Mouse (Mus musculus) common myeloid progenitor, adult 5-6 weeks (primary cell): ENCODE results near the gene Rab38. TPM values are rescaled to one million over a fixed set of nuclear protein-coding genes. Genes with fewer than 3 reads are reported as not detected.

Experiments used
- ATAC-seq: replicated peaks from 2 replicates; pipeline ENCODE4 v1.8.0; 2016; ENCODE audit warnings: low read depth, mild to moderate bottlenecking, moderate TSS enrichment, inconsistent platforms; ENCODE audit not compliant: poor library complexity, severe bottlenecking
- total RNA-seq: library from RNA; stranded (forward); fragments of 200-1000, 187-1606 nt; gene quantifications from 2 replicates; pipeline ENCODE4 v1.2.3, GENCODE M21; 2017

Gene Rab38
- 63.5 and 69.6 TPM in 2 replicates for total RNA-seq

DNA sequence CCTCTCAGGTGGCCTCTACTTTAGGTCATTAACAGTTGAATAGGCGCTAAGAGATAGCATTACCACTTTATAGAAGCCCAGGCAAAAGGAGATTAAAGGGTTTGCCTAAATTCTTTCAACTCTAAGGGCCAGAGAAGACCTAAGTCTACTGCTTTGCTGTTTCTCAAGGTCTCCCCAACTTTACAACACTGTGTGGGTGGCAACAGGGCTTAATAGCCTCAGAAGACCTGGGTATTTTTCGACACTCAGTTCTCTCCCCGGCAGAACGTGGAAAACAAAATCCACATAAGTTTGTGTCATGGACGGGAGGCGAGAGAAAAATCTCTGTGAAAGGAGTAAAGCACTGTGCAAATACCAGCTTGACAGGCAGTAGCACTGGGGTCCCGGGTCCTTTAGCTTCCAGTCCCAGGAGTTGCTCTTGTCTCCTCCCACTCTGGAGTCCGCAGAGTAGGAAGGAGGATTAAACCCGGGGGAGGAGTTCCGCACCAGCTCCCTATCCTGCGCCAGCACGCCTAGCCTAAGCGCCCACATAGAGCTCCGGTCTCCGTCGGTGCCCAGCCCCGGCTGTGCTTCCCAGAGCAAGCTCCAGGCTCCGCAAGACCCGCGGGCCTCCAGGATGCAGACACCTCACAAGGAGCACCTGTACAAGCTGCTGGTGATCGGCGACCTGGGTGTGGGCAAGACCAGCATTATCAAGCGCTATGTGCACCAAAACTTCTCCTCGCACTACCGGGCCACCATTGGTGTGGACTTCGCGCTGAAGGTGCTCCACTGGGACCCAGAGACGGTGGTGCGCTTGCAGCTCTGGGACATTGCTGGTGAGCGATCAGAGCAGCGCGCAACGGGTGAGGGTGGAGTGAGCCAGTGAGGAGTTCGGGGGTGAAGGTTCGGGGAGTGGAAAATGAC is at the start of gene Rab38:
Rab38 (plus strand) TSS at position 488 of the 906 bp plus-strand sequence.
- ATAC-seq = peak; percentile 89

DNA sequence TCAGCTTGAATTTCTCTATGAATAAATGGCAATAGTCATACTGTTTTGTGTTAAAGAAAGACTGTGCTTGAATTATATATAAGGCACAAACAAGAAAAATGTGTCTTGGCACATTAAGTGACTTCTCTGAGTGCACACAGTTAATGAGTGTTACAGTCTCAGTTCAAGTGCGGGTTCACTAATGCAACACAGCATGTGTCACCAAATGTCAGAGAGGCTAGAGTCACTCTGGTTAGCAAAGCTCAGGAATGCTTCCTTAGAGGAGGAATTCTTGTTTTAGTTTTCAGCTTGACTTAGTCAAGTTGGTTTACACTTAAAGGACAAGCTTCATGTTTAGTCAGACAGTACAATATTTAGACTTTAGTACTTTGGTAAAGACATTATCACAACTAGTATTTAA is 35.5 kb upstream of the Rab38 start:
- no peak for ATAC-seq

DNA sequence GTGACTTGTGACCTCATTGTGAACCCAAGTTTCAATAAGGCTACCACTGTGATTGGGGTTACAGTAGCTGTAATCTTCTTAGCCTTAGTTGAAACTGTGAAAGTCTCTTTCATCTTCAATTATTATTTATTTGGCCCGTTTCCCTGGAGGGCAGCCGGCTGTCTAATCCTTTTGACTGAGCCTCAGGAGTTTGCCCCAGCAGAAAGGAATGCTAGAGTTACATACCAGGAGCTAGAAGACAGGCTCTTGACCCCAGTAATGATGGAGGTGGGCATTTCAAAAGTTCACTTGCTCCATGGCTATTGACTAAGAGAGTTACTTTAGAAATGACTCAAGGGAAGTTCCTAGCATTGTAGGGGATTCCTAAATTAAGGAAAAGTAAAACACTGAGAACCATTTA is 34.3 kb upstream of the Rab38 start:
- ATAC-seq = no peak

DNA sequence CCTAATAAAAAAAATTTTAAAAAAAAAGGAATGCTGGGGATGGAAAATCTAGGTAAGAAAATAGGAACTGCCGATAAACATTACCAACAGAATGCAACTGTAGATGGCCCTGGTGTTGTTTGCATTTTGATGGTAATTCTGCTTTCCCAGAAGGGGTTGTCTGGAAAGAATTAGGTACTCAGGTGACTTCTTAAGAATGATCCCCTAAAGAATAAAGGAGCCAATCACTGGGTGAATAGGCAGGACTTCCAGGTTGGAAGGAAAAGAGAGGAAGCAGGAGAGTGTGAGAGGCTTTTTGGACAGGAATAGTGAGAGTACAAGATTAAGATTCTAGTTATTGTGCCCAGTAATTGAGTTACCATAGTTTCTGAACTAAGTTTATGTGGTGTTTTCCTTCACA is 24.8 kb upstream of the Rab38 start:
- no peak for ATAC-seq

DNA sequence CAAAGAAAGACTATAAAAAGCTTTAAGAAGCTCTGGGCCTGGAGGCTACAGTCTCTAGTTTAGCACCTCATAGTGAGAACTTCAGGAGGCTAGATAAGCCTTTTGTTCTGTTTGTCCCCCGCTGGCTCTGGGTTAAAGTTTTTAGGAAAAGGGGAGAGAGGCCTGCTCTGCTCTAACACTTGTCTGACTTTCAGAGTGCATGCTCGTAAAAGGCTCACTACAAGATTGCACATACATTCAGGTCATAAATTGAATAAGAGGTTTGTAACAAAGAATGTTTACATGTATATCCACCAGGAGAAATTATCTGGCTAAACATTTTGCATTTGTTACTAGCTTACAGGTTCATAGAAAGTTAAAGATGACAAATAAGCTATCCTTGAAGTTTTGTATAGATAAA is 23.6 kb upstream of the Rab38 start:
- ATAC-seq = no peak

DNA sequence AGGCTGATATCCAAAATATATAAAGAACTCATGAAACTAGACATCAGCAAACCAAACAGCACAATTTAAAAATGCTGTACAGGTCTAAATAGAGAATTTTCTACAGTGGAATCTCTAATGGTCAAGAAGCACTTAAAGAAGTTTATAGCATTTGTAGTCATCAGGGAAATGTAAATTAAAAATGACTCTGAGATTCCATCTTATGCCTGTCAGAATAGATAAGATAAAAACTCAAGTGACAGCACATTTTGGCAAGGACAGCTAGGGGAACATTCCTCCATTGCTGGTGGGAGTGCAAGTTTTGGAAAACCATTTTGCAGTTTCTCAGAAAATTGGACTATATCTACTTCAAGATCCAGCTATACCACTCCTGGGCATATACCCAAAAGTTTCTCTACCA is 8.3 kb upstream of the Rab38 start:
- no peak for ATAC-seq

DNA sequence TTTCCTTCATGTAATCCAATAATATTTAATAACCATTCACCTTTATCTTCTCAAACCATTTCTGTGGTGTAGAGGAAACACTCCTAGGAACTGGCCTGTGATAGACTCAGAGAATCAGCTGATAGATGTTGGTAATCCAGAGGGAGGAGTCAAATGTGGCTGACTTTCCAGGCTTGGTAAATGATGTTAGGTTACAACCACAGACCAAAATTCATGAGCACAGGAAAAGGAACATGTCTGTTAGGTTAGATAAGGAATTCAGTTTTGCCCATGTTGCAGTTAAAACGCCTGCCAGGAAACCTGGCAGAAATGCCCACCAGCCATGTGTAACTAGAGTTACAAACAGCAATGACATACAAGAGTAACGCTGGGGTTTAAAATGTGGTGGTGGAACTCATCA is 6.2 kb upstream of the Rab38 start:
- peak; percentile 93 for ATAC-seq

DNA sequence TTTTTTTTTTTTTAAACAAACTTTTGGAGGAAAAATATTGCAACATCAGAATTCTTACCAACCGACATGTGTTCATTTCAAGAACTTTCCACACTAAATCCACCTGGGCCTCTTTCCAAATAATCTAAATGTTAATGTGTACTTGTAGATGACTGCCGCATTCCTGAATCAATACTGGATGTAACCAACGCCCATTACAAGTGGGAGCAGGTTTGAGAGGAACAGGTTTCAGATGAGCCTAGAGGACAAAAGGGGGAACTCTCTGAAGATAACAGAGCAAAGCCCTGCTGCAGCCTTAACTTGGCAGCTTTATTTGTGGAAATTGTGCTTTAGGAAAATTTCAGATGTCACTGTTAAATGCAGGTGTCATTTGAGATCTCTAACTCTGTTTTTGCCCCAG is 4.3 kb upstream of the Rab38 start:
- ATAC-seq = no peak

DNA sequence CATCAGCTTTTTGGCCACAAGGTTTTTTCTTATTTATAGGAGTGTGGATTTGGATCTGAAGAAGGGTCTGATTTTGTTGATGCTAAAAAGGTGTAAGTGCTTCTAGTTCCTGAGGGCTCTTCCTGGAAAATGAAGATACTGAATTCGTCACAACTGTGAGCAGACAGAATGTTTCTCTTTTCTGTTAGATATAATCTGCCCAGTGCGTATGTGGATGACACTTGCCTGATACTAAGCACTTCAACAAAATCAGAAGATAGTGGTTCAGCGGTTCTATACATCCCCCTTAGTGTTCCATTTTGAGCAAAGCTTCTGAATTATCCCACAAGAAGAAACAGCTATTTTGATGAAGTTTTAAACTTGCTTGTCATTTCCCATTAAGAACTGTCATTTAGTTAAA is 2.6 kb upstream of the Rab38 start:
- no peak for ATAC-seq

DNA sequence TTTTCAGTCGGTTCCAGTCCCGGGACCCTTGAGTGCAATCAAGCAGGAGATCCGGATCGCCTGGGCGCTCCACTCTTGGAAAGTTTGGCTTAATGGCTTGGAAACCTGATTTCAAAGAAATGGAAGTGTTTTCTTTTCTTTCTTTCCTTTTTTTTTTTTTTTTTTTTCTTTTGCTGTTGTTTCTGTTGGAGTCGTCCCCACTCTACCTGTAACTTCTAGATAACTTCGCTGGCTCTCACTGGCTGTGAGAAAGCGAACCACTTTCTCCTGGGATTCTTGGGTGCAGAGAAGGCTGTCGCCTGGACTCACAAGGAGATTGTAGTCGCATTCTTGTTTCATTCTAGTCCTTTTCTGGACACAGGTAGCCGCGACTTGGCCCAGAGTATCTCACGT is 615 bp downstream of the Rab38 start:
- ATAC-seq = no peak

DNA sequence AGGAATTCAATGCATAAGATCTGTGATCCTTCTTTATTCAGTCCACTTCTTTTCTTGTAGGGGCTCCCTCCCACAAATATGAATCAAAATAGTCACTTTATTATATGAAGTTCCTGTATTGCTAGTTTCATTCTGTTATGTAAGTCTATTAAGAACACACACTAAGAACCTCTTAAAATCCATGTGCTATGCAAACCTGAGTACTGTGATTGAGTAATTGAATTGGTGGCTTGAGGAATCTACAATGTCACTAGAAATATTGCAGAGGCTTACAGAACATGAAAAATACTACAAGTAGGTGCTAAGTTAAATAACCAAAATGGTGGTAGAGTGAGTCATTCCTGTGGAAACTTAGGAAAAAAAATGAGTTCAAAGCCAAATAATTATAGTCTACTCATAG is 10.2 kb downstream of the Rab38 start:
- no peak for ATAC-seq

DNA sequence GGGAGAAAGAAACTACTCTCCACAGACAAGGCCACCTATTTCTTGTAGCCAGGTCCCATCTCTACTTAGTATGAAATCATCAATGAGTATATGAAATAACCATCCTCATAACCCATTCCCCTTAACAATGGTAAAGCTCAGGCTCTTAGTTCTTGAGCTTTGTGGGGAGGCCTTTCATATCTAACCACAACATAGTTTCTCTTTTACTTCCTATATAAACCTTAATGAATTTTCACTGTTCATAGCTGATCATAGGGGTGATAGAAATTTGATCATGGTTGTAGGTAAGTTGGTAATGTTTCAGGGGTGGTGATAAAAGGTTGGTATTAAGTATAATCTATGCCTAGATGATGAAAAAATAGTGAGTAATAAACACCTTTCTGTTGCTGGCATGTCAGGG is 12.6 kb downstream of the Rab38 start:
- ATAC-seq = peak; percentile 67

DNA sequence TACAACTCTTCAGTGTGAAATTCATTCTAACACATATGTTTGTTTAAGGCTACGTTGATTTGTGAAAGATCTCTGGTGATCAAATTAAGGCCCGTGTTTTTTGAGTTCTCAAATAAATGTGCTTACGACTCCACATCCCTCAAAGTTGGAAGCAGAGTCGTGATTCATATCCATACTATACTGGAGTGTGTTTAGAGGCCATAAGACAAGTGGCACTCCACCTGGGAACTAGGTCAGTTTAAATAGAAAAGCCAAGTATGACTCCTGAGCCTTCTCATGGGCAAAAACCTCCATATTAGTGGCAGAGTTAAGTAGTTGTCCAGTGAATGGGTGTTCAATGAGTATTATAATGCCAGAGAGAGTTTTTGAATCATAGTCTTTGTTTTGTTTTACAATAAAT is 13.4 kb downstream of the Rab38 start:
- ATAC-seq = no peak

DNA sequence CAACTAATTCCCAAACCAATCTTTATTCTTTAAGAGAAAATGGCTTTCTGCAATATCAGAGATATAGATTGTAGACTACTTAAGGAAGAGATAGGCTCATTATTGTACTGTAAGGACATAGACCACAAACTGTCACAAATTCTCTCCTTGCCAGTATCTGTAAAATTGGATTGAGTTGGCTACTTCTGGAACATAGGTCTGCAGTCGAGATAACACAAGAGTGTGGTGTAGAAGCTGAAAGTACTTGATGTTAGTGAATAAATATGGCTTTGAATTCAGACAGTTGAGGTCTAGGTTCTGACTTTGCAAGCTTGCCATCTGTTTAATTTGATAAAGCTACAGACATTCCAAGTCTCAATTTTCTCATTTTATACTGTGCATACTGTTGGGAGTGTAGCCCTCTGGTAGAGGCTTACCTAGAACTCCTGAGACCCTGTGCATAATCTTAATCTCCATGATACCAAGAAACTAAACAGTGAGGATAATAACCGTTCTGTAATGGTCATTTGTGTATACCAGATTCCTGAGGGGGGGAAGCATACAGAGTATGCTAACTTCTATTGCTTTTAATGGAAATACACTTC is 15.3 kb downstream of the Rab38 start:
- ATAC-seq = peak; percentile 67

DNA sequence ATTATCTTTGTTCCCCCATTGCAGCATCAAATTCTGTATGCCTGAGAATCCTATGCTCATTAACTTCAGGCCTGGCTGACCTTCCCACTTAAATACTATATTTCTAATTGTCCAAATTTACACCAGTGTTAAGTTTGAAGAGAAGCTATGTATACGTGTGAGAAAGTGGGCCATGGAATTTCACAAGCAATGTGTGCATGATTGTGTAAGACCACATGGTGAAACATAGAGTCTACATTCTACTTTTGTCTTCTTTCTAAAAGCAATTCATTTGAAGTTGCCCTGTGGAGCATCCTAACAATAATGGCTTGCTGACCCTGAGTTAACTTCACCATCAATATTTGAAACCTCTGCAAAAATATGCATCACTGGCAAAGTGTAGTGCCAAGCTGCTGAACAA is 23.2 kb downstream of the Rab38 start:
- ATAC-seq = no peak

DNA sequence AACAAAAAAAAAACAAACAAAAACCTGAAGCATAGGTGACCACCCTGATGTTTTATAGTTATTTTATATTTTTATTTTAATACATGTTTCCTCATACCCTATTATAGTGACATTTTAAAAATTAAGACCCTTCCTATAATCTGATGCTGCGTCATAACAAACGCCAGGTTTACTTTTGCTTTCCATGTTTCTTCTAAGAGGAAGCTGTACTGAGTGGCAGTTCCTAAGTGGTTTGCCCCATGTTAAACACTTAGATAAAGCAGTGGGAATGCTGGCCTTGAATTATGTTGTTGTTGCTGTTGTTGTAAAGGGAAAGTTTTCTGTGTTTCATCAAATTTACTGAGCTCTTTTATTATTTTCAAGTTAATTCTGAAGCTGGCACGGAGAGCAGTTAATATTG is 27.8 kb downstream of the Rab38 start:
- ATAC-seq = peak; percentile 74

DNA sequence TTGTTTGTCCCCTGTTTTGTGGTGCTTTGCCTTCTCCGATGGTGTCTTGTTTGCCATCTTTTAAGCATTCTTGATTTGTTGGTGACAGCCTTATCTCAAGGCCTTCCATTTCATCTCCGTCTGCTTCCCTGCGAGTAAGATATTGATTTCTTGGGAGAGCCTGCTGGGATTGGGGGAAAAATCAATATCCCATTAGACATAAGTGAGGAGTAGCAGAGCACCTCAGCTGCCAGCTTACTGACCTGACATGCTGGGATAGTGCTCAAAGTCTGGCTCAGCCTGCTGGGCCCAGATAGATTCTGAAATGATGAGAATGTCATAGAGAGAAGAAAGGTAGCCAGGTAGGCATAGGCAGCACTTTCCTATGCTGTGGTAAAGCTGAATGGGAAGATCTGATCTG is 37.7 kb downstream of the Rab38 start:
- ATAC-seq = no peak

DNA sequence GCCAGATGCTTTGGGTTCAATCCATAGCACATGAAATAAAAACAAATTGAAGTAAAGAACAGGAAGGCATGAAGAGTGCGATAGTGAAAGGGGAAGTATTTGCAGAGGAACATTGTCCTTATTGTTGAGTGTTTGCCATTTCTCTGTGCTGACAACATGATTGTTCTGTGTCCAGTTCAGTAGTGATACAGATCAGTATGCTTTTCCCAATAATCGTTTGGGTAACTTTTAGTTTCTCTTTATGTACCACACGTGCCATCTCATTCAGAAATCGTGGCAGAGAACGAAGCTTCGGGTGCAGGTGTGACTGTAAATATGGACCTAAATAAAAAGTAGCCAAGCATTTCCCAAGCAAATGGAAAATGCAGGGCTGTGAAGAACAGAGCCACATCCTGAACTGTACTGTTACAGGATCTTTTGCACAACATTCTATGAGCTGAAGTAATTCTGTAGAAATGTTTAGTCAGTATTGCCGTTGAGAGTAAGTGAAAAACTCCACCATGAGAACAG is 52.1 kb downstream of the Rab38 start:
- peak; percentile 82 for ATAC-seq

DNA sequence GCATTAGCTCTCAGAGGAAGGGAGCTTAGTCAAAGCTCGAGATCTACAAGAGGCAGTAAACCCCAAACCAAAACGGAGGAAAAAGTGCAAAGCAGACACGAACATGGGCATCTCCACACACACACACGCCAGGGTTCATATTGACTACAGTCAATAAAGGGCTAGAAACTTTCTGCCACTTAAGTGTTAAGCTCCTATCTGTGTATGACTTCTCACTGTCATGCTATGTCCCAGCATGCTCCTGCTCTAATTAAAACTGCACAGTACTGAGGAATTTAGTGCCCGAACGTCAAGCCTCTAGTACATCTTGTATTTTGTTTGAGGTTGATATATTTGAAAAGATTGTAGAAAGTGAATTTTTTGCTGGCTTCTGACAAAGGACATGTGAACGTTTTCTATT is 52.6 kb downstream of the Rab38 start:
- ATAC-seq = peak; percentile 3; the same call in 1 of the 2 replicates

DNA sequence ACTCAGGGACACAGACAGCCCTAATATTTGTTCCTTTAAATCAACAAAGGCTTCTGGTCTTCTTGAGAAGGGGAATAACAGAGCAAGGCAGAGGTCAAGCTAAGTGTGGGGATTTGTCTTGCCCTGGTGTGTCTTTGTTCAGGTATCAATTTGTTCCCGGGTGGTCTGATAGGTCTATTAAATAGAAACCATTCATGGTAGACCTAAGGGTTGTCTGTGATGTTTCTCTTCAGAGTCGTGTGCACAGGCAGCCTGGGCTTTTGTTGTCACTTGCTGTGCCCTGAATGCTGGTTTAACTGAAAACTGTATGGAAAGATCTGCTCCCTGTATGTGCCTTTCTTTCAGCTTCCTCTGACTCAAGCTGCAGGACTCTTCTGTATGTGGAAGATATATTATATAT is 60.9 kb downstream of the Rab38 start:
- ATAC-seq = no peak

DNA sequence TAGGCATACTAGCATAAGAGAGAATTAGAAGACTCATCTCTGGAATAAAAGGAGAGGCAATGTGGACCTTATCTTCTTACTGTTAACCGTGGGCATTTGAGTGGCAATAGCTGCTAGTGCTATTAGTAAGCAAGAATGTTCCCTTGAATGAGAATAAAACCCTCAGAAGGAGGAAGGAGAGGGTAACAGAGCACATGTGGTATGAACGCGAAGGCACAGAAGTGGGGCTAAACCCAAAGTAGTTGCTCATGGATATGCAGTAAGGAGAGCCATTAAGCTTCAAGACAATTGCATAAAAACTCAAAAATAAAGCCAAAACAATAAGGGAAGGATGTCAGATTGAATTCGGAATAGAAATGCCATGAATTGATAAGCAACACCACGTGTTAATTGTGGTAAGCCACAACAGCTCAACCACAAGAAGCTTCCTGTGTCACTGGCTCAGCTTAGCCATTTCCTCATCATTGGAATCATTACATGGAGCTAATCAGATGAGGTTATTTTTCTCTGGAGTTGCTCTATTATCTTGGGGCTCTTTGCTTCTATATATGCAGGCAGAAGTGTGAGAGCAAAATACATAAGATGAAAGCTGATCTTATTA is 72.2 kb downstream of the Rab38 start:
- peak; percentile 94 for ATAC-seq
